Mouse (Mus musculus): ENCODE data around the gene Psmg4.

- no peak for TF ChIP-seq CTCF (IDR thresholded peaks at IDR 0.05; ENCODE audit: borderline replicate concordance, extremely low read depth, insufficient read depth, insufficient read length)
- peak; percentile 47; the same call in 1 of the 2 replicates for TF ChIP-seq POLR2A (IDR thresholded peaks at IDR 0.05; ENCODE audit: borderline replicate concordance, extremely low read depth, insufficient read depth, insufficient read length, poor library complexity, severe bottlenecking)
These were observed 31.6 kb upstream of the Psmg4 start for GRCm38 (mm10) chr13:34131011-34131707.

Data from brain, embryonic 14.5 days (tissue).